Mouse (Mus musculus): ENCODE measurements around the gene Il4ra.

Il4ra gene

GRCm38 (mm10) chr7:125571891-125572290 lies 20.0 kb downstream of the Il4ra start:
- no peak for DNase-seq (ENCODE audit: extremely low spot score, low spot score)

- DNase-seq (ENCODE audit: extremely low spot score, low spot score): no peak
These were observed 20.8 kb downstream of the Il4ra start for GRCm38 (mm10) chr7:125572737-125573136.

GRCm38 (mm10) chr7:125573849-125574248 lies 21.9 kb downstream of the Il4ra start:
- no peak for DNase-seq (ENCODE audit: extremely low spot score, low spot score)

- no peak for DNase-seq (ENCODE audit: extremely low spot score, low spot score)
These were observed 22.9 kb downstream of the Il4ra start for GRCm38 (mm10) chr7:125574832-125575231.

- no peak for DNase-seq (ENCODE audit: extremely low spot score, low spot score)
These were observed 24.0 kb downstream of the Il4ra start for GRCm38 (mm10) chr7:125575738-125576540.

GRCm38 (mm10) chr7:125576982-125577381 lies 25.1 kb downstream of the Il4ra start:
- DNase-seq (ENCODE audit: extremely low spot score, low spot score): no peak

- DNase-seq (ENCODE audit: extremely low spot score, low spot score): no peak
These were observed 25.7 kb downstream of the Il4ra start for GRCm38 (mm10) chr7:125577486-125578088.

- DNase-seq (ENCODE audit: extremely low spot score, low spot score): no peak
These were observed 26.2 kb downstream of the Il4ra start for GRCm38 (mm10) chr7:125578106-125578505.

- DNase-seq (ENCODE audit: extremely low spot score, low spot score): no peak
These were observed 27.8 kb downstream of the Il4ra start for GRCm38 (mm10) chr7:125579545-125580219.

GRCm38 (mm10) chr7:125580220-125580549 lies 28.3 kb downstream of the Il4ra start:
- DNase-seq (ENCODE audit: extremely low spot score, low spot score): no peak

GRCm38 (mm10) chr7:125580625-125581316 lies 28.9 kb downstream of the Il4ra start:
- DNase-seq (ENCODE audit: extremely low spot score, low spot score): no peak

- DNase-seq (ENCODE audit: extremely low spot score, low spot score): peak; percentile 89
These were observed 29.4 kb downstream of the Il4ra start for GRCm38 (mm10) chr7:125581317-125581672.

GRCm38 (mm10) chr7:125583325-125584004 lies 31.5 kb downstream of the Il4ra start:
- DNase-seq (ENCODE audit: extremely low spot score, low spot score): no peak

GRCm38 (mm10) chr7:125584005-125584369 lies 32.1 kb downstream of the Il4ra start:
- DNase-seq (ENCODE audit: extremely low spot score, low spot score): no peak

- no peak for DNase-seq (ENCODE audit: extremely low spot score, low spot score)
These were observed 34.4 kb downstream of the Il4ra start for GRCm38 (mm10) chr7:125586355-125586754.

GRCm38 (mm10) chr7:125588721-125589120 lies 36.8 kb downstream of the Il4ra start:
- no peak for DNase-seq (ENCODE audit: extremely low spot score, low spot score)

GRCm38 (mm10) chr7:125589896-125590295 lies 38.0 kb downstream of the Il4ra start:
- no peak for DNase-seq (ENCODE audit: extremely low spot score, low spot score)

- DNase-seq (ENCODE audit: extremely low spot score, low spot score): no peak
These were observed 41.9 kb downstream of the Il4ra start for GRCm38 (mm10) chr7:125593831-125594230.

GRCm38 (mm10) chr7:125596406-125596805 lies 44.5 kb downstream of the Il4ra start:
- DNase-seq (ENCODE audit: extremely low spot score, low spot score): no peak

GRCm38 (mm10) chr7:125597083-125597482 lies 45.2 kb downstream of the Il4ra start:
- DNase-seq (ENCODE audit: extremely low spot score, low spot score): no peak

Measured in neural tube, embryonic 10.5 days (tissue).